Mouse (Mus musculus) forebrain, embryonic 11.5 days (tissue): Measurements from ENCODE around the gene Megf8. TPM values are rescaled to one million over a fixed set of nuclear protein-coding genes. Genes with fewer than 3 reads are reported as not detected.

Experiments used
- ATAC-seq: fragments of 200-750 bp; cut with Nextera tagmentation; replicated peaks from 2 replicates; pipeline ENCODE4 v1.8.0; 2017; ENCODE audit warnings: moderate TSS enrichment; ENCODE audit not compliant: low FRiP score
- DNase-seq: peaks from one replicate; pipeline ENCODE4 v3.0.0-alpha.2; 2017; ENCODE audit warnings: low spot score
- H3K27ac ChIP-seq: fragments of 300-500 bp; sonication (generic); 2 replicates; pipeline ENCODE4 v1.5.1; 2014; ENCODE audit warnings: low read depth, low read length
- H3K27me3 ChIP-seq: fragments of 300-500 bp; sonication (generic); 2 replicates; pipeline ENCODE4 v1.6.1; 2014; ENCODE audit warnings: mild to moderate bottlenecking, low read length, mixed read lengths; ENCODE audit not compliant: control insufficient read depth, insufficient read depth
- H3K36me3 ChIP-seq: fragments of 300-500 bp; sonication (generic); 2 replicates; pipeline ENCODE4 v1.6.1; 2014; ENCODE audit warnings: mild to moderate bottlenecking, low read length, moderate library complexity, mixed read lengths; ENCODE audit not compliant: control insufficient read depth, insufficient read depth
- H3K4me1 ChIP-seq: fragments of 300-500 bp; sonication (generic); replicated peaks from 2 replicates; pipeline ENCODE4 v1.6.1; 2014; ENCODE audit warnings: low read length, mixed read lengths; ENCODE audit not compliant: control insufficient read depth, insufficient read depth
- H3K4me2 ChIP-seq: fragments of 300-500 bp; sonication (generic); 2 replicates; pipeline ENCODE4 v1.6.1; 2014; ENCODE audit warnings: low read depth, mild to moderate bottlenecking, low read length, moderate library complexity, mixed read lengths; ENCODE audit not compliant: severe bottlenecking
- H3K4me3 ChIP-seq: fragments of 300-500 bp; sonication (generic); 2 replicates; pipeline ENCODE4 v1.5.1; 2014; ENCODE audit warnings: low read depth, low read length
- H3K9ac ChIP-seq: fragments of 300-500 bp; sonication (generic); 2 replicates; pipeline ENCODE4 v1.6.1; 2014; ENCODE audit warnings: low read length
- H3K9me3 ChIP-seq: fragments of 300-500 bp; sonication (generic); 2 replicates; pipeline ENCODE4 v1.6.1; 2016; ENCODE audit warnings: low read length, mixed read lengths; ENCODE audit not compliant: control insufficient read depth
- WGBS: fragments of 180-500 bp; shearing (Covaris S2); extraction: QIAGEN DNeasy Blood & Tissue Kit; methylation state at CpG from one replicate; pipeline ENCODE4 v1.1.7; 2014; 5-methylcytosine and 5-hydroxymethylcytosine counted together
- polyA plus RNA-seq: library from polyadenylated mRNA; unstranded; fragments of >200 nt; fragmentation: Nextera tagmentation; extraction: Ambion mirVana; gene quantifications from 2 replicates; pipeline ENCODE4 v1.2.1, GENCODE M21; 2014

Gene Megf8
- polyA plus RNA-seq, 1 experiment from 2014 or later = 14.6 TPM

- H3K4me1 ChIP-seq = peaks cover 11% of the 10 kb centered on the region; the same call in 1 of the 2 replicates
- H3K27ac ChIP-seq = no peak overlapping the region
- no peaks in the 10 kb centered on the region for H3K36me3 ChIP-seq
- ATAC-seq = no peak
- no peak overlapping the region for H3K4me2 ChIP-seq
- H3K27me3 ChIP-seq = peaks cover 3% of the 10 kb centered on the region
- no peak overlapping the region for H3K9ac ChIP-seq
- no peak overlapping the region for H3K4me3 ChIP-seq
- no peak for DNase-seq
- H3K9me3 ChIP-seq = no peaks in the 10 kb centered on the region
- WGBS = 86% methylated on average over 13 of the region's 13 CpGs
These were observed 61.5 kb downstream of the Megf8 start for GRCm38 (mm10) chr7:25378181-25379100.

GRCm38 (mm10) chr7:25379551-25380351 lies 62.8 kb downstream of the Megf8 start:
- Histone ChIP-seq H3K4me2 (peak overlapping the region; percentile 81), H3K36me3 (no peaks in the 10 kb centered on the region), H3K4me3 (peak overlapping the region; percentile 37), H3K4me1 (peaks cover 11% of the 10 kb centered on the region; the same call in 1 of the 2 replicates), H3K27me3 (peaks cover 3% of the 10 kb centered on the region), H3K27ac (no peak overlapping the region), H3K9me3 (no peaks in the 10 kb centered on the region), H3K9ac (peak overlapping the region; percentile 63)
- ATAC-seq = peak; percentile 50
- under 1% methylated on average over 40 of the region's 42 CpGs for WGBS
- DNase-seq = peak; percentile 76

GRCm38 (mm10) chr7:25380392-25381283 lies 63.7 kb downstream of the Megf8 start:
- peak overlapping the region; percentile 81 for H3K4me2 ChIP-seq
- peaks cover 3% of the 10 kb centered on the region for H3K27me3 ChIP-seq
- WGBS = 61% methylated on average over 18 of the region's 18 CpGs
- no peak overlapping the region for H3K27ac ChIP-seq
- no peak overlapping the region for H3K9ac ChIP-seq
- peaks cover 11% of the 10 kb centered on the region; the same call in 1 of the 2 replicates for H3K4me1 ChIP-seq
- H3K36me3 ChIP-seq = no peaks in the 10 kb centered on the region; the same call in 1 of the 2 replicates
- H3K9me3 ChIP-seq = no peaks in the 10 kb centered on the region
- H3K4me3 ChIP-seq = no peak overlapping the region
- ATAC-seq = no peak
- peak; percentile 52 for DNase-seq

DNA sequence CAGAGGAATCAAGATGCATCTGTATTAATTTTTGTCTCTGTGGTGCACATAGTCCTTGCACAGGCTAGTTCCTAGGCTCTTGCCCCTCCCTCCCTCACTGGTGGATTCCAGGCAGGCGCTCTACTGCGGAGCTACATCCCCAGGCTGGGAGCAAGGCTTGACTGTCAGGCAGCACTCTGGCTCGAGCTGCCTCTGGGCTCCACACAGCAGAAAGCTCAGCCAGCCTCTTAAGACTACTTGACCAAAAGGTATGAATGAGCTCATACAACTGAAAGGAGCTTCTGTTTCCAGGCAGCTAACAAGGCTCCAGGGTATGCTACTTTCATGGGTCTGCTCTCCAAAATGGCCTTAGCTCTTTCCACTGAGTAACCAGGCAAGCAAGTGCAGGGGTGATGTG lies 64.3 kb downstream of the Megf8 start:
- Histone ChIP-seq H3K27me3 (peaks cover 3% of the 10 kb centered on the region), H3K4me1 (peaks cover 11% of the 10 kb centered on the region; the same call in 1 of the 2 replicates), H3K4me3 (no peak overlapping the region), H3K9ac (no peak overlapping the region), H3K36me3 (no peaks in the 10 kb centered on the region; the same call in 1 of the 2 replicates), H3K27ac (no peak overlapping the region), H3K9me3 (no peaks in the 10 kb centered on the region), H3K4me2 (no peak overlapping the region)
- DNase-seq (peak; percentile 53), ATAC-seq (no peak)
- 32% methylated on average over 3 of the region's 3 CpGs for WGBS

DNA sequence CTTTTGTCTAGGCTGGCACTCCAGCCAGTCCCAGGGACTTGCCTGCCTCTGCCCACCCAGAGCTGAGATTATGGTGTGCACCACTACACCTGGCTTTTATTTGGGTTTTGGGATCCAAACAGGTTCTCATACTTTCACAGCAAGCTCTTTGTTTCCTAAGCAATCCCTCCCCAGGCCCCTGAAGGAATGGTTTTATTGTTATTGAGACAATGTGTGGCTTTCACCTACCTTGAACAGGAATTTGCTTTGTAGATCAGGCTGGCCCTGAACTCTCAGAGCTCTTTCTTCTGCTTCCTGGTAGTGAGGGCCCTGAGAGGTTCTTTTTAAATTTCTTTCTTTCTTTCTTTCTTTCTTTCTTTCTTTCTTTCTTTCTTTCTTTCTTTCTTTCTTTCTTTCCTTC lies 65.6 kb downstream of the Megf8 start:
- H3K9me3 ChIP-seq = no peaks in the 10 kb centered on the region
- no peaks in the 10 kb centered on the region; the same call in 1 of the 2 replicates for H3K36me3 ChIP-seq
- H3K4me3 ChIP-seq = no peak overlapping the region
- no peak overlapping the region for H3K27ac ChIP-seq
- no peak overlapping the region for H3K9ac ChIP-seq
- peaks cover 8% of the 10 kb centered on the region; the same call in 1 of the 2 replicates for H3K4me1 ChIP-seq
- DNase-seq (no peak), ATAC-seq (no peak)
- peaks cover 3% of the 10 kb centered on the region for H3K27me3 ChIP-seq
- no peak overlapping the region for H3K4me2 ChIP-seq

DNA sequence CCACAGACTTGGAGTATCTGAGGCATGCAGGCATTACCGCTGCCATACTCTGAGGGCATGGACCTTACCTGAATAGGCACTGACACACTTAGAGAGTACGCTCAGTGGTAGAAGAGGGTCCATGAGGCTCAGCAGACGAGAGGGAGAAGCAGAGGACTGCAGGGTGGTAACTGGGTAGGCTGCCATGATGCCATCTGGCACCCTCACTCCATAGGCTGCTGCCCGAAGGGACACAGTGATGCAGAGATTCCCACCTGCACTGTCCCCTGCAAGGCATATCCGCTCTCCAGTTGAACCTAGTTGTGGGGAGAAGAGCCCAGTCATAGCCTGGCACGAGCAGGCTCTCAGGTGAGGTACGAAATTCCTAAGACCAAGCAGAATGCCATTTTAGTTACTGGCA lies 66.4 kb downstream of the Megf8 start:
- H3K4me3 ChIP-seq = no peak overlapping the region
- H3K9ac ChIP-seq = no peak overlapping the region
- peaks cover 3% of the 10 kb centered on the region for H3K27me3 ChIP-seq
- H3K27ac ChIP-seq = no peak overlapping the region
- H3K4me1 ChIP-seq = peaks cover 8% of the 10 kb centered on the region; the same call in 1 of the 2 replicates
- no peaks in the 10 kb centered on the region for H3K9me3 ChIP-seq
- WGBS = 90% methylated on average over 7 of the region's 7 CpGs
- no peak overlapping the region for H3K4me2 ChIP-seq
- ATAC-seq (no peak), DNase-seq (no peak)
- H3K36me3 ChIP-seq = no peaks in the 10 kb centered on the region; the same call in 1 of the 2 replicates

DNA sequence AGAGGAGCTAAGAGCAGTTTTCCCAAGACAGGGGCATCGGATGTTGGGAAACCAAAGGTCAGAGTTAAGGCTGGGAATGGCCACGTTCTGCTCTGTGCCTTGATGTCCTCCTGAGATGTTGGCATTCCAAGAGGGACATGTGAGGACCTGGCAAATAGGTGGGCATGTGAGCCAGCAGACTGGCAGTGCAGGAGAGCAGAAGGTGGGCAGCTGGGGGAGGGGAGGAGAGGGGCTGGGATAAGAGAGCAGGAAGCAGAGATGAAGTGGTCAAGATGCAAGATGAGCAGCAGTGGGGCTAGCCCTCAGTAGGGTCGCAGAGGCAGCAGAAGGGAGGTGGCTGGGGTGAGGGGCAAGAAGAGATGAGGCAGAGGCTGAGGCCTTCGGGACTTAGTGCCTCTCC lies 66.9 kb downstream of the Megf8 start:
- Histone ChIP-seq H3K9me3 (no peaks in the 10 kb centered on the region), H3K4me1 (peaks cover 8% of the 10 kb centered on the region; the same call in 1 of the 2 replicates), H3K27ac (no peak overlapping the region), H3K9ac (no peak overlapping the region), H3K27me3 (peaks cover 3% of the 10 kb centered on the region), H3K4me2 (no peak overlapping the region), H3K36me3 (no peaks in the 10 kb centered on the region; the same call in 1 of the 2 replicates), H3K4me3 (no peak overlapping the region)
- DNase-seq (no peak), ATAC-seq (no peak)
- 80% methylated on average over 4 of the region's 4 CpGs for WGBS

- Histone ChIP-seq H3K9me3 (no peaks in the 10 kb centered on the region), H3K4me1 (peaks cover 8% of the 10 kb centered on the region; the same call in 1 of the 2 replicates), H3K9ac (no peak overlapping the region), H3K27ac (no peak overlapping the region), H3K4me2 (no peak overlapping the region), H3K36me3 (no peaks in the 10 kb centered on the region; the same call in 1 of the 2 replicates), H3K27me3 (peaks cover 3% of the 10 kb centered on the region), H3K4me3 (no peak overlapping the region)
- 91% methylated on average over 13 of the region's 13 CpGs for WGBS
- no peak for DNase-seq
- no peak for ATAC-seq
These were observed 67.4 kb downstream of the Megf8 start for GRCm38 (mm10) chr7:25384318-25384717.
